Mouse (Mus musculus) embryo, embryonic 11 days (tissue): ENCODE measurements around the gene Fam111a.

Experiments used
- DNase-seq: peaks from one replicate; pipeline ENCODE4 v3.0.0-alpha.2; 2015

Gene Fam111a

GRCm38 (mm10) chr19:12634259-12634658 lies 88.7 kb downstream of the Fam111a start:
- no peak for DNase-seq

DNA sequence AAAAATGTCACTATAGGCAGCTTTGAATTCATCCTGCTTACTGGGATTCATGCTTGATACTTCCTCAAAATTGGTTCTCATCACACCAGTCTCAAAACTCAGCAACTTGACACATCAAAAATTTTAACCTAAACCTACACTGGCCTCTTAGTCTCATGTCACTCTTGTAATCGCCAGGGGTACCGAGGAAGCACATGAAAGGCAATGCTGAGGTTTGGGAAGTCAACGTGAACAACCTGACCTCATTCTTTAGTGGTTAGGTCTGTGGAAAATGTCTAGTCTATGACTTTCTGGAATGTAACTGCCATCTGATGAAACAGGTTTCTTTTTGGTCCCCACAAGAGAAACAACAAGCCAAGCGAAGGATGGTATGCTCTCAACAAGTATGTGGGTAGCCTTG lies 89.4 kb downstream of the Fam111a start:
- DNase-seq: no peak

GRCm38 (mm10) chr19:12636863-12637262 lies 91.3 kb downstream of the Fam111a start:
- no peak for DNase-seq

DNA sequence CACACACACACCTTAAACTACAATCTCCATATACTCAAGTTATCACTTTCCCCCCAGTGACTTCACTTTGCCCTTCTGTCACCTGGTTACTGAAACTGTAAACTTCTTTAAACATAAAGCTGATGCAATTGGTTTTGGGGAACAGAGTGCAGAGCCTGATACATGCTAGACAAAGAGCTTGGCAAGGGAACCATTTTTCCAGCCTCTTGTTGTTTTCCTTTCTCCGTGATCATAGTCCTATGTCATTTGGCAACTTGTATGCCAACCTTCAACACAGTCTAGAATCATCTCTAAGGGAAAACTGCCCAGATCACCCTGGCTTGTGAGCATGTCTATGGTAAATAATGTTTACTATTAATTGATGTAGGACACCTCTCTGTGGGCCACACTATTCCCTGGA lies 92.5 kb downstream of the Fam111a start:
- DNase-seq: no peak
